In the genomic region with DNA sequence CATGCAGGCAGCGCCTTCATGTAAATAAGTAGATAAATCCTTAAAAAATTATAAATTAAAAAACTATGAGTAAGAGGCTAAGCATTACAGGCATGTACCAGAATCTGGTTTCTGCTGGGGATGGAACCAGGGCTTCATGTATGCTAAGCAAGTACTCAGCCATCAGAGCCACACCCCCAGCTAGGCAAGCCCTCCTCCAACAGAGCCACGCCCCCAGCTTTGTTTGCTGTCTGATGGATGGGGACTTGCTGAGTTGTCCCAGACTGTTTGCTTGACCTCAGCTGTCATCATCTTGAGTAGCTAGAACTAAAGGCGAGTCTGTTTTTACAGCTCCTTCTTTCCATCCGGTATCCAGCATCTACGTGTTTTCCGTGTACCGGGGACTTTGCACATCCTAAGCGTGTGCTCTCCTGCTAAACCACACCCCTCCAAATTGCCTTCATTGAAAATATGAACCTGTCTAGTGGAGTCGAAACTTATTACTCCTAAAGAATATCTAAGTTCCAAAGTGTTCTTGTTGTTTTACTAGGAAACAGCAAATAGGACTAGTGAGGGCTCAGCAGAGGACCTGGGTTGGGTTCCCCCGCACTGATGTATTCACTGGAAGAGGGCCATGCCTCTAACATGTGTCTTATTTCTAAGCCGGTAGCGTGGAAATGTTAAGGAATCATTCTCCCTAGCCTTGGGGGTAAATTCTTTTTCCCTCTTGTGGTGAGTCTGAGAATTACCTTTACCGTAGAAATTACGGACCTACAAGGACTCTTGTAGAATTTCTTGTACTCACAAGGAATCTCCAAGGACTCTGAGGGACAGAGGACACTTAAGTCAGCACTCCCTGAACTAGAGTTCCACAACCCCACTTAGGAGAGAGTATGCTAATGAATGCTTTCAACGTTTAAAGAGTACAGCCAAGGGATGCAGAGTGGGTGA, we compare ENCODE assay signal across 9 mouse cellular contexts. TPM values are rescaled to one million over a fixed set of nuclear protein-coding genes. Genes with fewer than 3 reads are reported as not detected.
A peak's percentile ranks its signal among the peaks of the same experiment; 100 is the strongest.
DNase-seq lines count a peak whose midpoint lies in the region; ATAC-seq and TF ChIP-seq lines count a peak whose summit lies in the region.
"Had no signal": no experiment of that assay in that cellular context is flagged by ENCODE, and none has a peak within 500 bp of the region (broad histone marks: within the 10 kb centered on the region; RNA-seq: fewer than 3 reads in every experiment).

No protein-coding gene starts in this region.

- TF ChIP-seq EP300 in lung, postnatal 0 days (IDR thresholded peaks at IDR 0.05) = 0 out of 2 replicates have a peak, but pooled peaks have one; percentile 6

- WGBS in hindbrain, embryonic 10.5 days = 65% methylated on average over 15 of the region's 15 CpGs
- 68% methylated on average over 15 of the region's 15 CpGs for WGBS in hindbrain, embryonic 14.5 days
- WGBS in lung, postnatal 0 days = 33% methylated on average over 15 of the region's 15 CpGs
- WGBS in forebrain, embryonic 14.5 days = 72% methylated on average over 15 of the region's 15 CpGs

- no peak overlapping the region for H3K27ac ChIP-seq in hindbrain, embryonic 10.5 days
- H3K27ac ChIP-seq in hindbrain, embryonic 14.5 days = no peak overlapping the region
- peak overlapping the region; percentile 59; the same call in 1 of the 2 replicates for H3K27ac ChIP-seq in lung, postnatal 0 days (ENCODE audit: low read length)
- no peak overlapping the region for H3K27ac ChIP-seq in forebrain, embryonic 14.5 days (ENCODE audit: low read depth, low read length)
- H3K27ac ChIP-seq: midbrain, embryonic 12.5 days had no signal

- peak; percentile 54 for DNase-seq in hindbrain, embryonic 10.5 days (ENCODE audit: low spot score)
- DNase-seq in hindbrain, embryonic 14.5 days (ENCODE audit: low spot score) = no peak
- DNase-seq in embryo, embryonic 10 days (ENCODE audit: low spot score) = peak; percentile 74
- peak; percentile 79 for DNase-seq in lung, postnatal 0 days (ENCODE audit: low spot score)
- DNase-seq in forebrain, embryonic 14.5 days (ENCODE audit: low spot score) = no peak

- ATAC-seq in hindbrain, embryonic 14.5 days (ENCODE audit: low FRiP score) = no peak
- peak; percentile 83 for ATAC-seq in lung, postnatal 0 days
- ATAC-seq in erythroid progenitor cell, adult 5-6 weeks (replicated peaks; ENCODE audit: low FRiP score, poor library complexity, severe bottlenecking) = no peak
- no peak for ATAC-seq in cerebellum, adult (ENCODE audit: insufficient number of reproducible peaks, low FRiP score, low TSS enrichment)
- no peak for ATAC-seq in forebrain, embryonic 14.5 days

- TF ChIP-seq CTCF in E14TG2a.4 (conservative IDR thresholded peaks at IDR 0.05; ENCODE audit: low read length) = peak; percentile 41
- TF ChIP-seq CTCF in lung, postnatal 0 days (IDR thresholded peaks at IDR 0.05) = peak; percentile 61

- H3K9ac ChIP-seq in hindbrain, embryonic 14.5 days = no peak overlapping the region
- H3K9ac ChIP-seq in lung, postnatal 0 days (replicated peaks; ENCODE audit: low read depth) = no peak overlapping the region
- no peak overlapping the region for H3K9ac ChIP-seq in forebrain, embryonic 14.5 days (ENCODE audit: low read length)
- H3K9ac ChIP-seq: midbrain, embryonic 12.5 days had no signal

- H3K4me1 ChIP-seq in hindbrain, embryonic 10.5 days (replicated peaks) = peaks cover 17% of the 10 kb centered on the region
- no peaks in the 10 kb centered on the region for H3K4me1 ChIP-seq in hindbrain, embryonic 14.5 days (replicated peaks; ENCODE audit: control insufficient read depth, insufficient read depth, low read length)
- peaks cover 25% of the 10 kb centered on the region for H3K4me1 ChIP-seq in E14TG2a.4 (replicated peaks; ENCODE audit: low read depth, low read length)
- H3K4me1 ChIP-seq in lung, postnatal 0 days (ENCODE audit: insufficient read depth, low read depth, low read length) = no peaks in the 10 kb centered on the region; the same call in 1 of the 2 replicates
- 0 out of 2 replicates have a peak, but pooled peaks cover 4% of the 10 kb centered on the region for H3K4me1 ChIP-seq in forebrain, embryonic 14.5 days (ENCODE audit: control insufficient read depth, insufficient read depth, low read length)

- no peak overlapping the region for H3K4me3 ChIP-seq in hindbrain, embryonic 10.5 days
- no peak overlapping the region for H3K4me3 ChIP-seq in hindbrain, embryonic 14.5 days (replicated peaks; ENCODE audit: low read length)
- H3K4me3 ChIP-seq in E14TG2a.4 (replicated peaks; ENCODE audit: low read length) = no peak overlapping the region
- no peak overlapping the region for H3K4me3 ChIP-seq in lung, postnatal 0 days (ENCODE audit: low read depth, low read length)
- no peak overlapping the region for H3K4me3 ChIP-seq in forebrain, embryonic 14.5 days (ENCODE audit: low read depth, low read length)
- H3K4me3 ChIP-seq: midbrain, embryonic 12.5 days had no signal

- no peaks in the 10 kb centered on the region for H3K9me3 ChIP-seq in hindbrain, embryonic 10.5 days
- no peaks in the 10 kb centered on the region for H3K9me3 ChIP-seq in hindbrain, embryonic 14.5 days (ENCODE audit: control insufficient read depth, low read length)
- no peaks in the 10 kb centered on the region for H3K9me3 ChIP-seq in E14TG2a.4 (ENCODE audit: low read length)
- H3K9me3 ChIP-seq in lung, postnatal 0 days (ENCODE audit: low read length) = no peaks in the 10 kb centered on the region
- no peaks in the 10 kb centered on the region for H3K9me3 ChIP-seq in forebrain, embryonic 14.5 days (replicated peaks; ENCODE audit: control insufficient read depth, low read length)
- H3K9me3 ChIP-seq: midbrain, embryonic 12.5 days had no signal

- no peak overlapping the region for H3K4me2 ChIP-seq in hindbrain, embryonic 14.5 days (replicated peaks)
- no peak overlapping the region; the same call in 1 of the 2 replicates for H3K4me2 ChIP-seq in lung, postnatal 0 days (replicated peaks; ENCODE audit: low read depth, low read length)
- no peak overlapping the region for H3K4me2 ChIP-seq in forebrain, embryonic 14.5 days (ENCODE audit: low read length)
- H3K4me2 ChIP-seq: midbrain, embryonic 12.5 days had no signal

- H3K36me3 ChIP-seq in hindbrain, embryonic 10.5 days = no peaks in the 10 kb centered on the region
- no peaks in the 10 kb centered on the region for H3K36me3 ChIP-seq in hindbrain, embryonic 14.5 days (replicated peaks; ENCODE audit: control insufficient read depth, insufficient read depth)
- no peaks in the 10 kb centered on the region for H3K36me3 ChIP-seq in E14TG2a.4 (ENCODE audit: insufficient read depth, low read length)
- H3K36me3 ChIP-seq in lung, postnatal 0 days (ENCODE audit: insufficient read depth, low read length) = no peaks in the 10 kb centered on the region
- H3K36me3 ChIP-seq in forebrain, embryonic 14.5 days (ENCODE audit: control insufficient read depth, insufficient read depth, low read length) = no peaks in the 10 kb centered on the region
- H3K36me3 ChIP-seq: midbrain, embryonic 12.5 days had no signal

- peaks cover 2% of the 10 kb centered on the region; the same call in 1 of the 2 replicates for H3K27me3 ChIP-seq in hindbrain, embryonic 10.5 days (ENCODE audit: insufficient read depth, poor library complexity, severe bottlenecking)
- no peaks in the 10 kb centered on the region for H3K27me3 ChIP-seq in hindbrain, embryonic 14.5 days (ENCODE audit: control insufficient read depth, insufficient read depth, low read length)
- no peaks in the 10 kb centered on the region for H3K27me3 ChIP-seq in E14TG2a.4 (ENCODE audit: insufficient read depth, low read length)
- no peaks in the 10 kb centered on the region for H3K27me3 ChIP-seq in lung, postnatal 0 days (replicated peaks; ENCODE audit: insufficient read depth, low read length)
- H3K27me3 ChIP-seq in forebrain, embryonic 14.5 days (replicated peaks; ENCODE audit: control insufficient read depth, insufficient read depth, low read length) = no peaks in the 10 kb centered on the region

RNA-seq across cellular contexts. Expression of gene Rps6ka1, which starts 54.4 kb away (rescaled TPM):
- 35.6 and 38.9 TPM in 2 replicates for polyA plus RNA-seq in hindbrain, embryonic 10.5 days (2016; fragmentation: Nextera tagmentation; extraction: Ambion mirVana)
- 25.3 and 25.7 TPM in 2 replicates for polyA plus RNA-seq in hindbrain, embryonic 14.5 days (2014; fragmentation: Nextera tagmentation; extraction: Ambion mirVana)
- 36.2 and 38.0 TPM in 2 replicates for polyA plus RNA-seq in lung, postnatal 0 days (2015; fragmentation: Nextera tagmentation; extraction: Ambion mirVana)
- 73.9 and 91.8 TPM in 2 replicates for total RNA-seq in erythroid progenitor cell, adult 5-6 weeks (2015; ENCODE audit: low replicate concordance)
- total RNA-seq in erythroid progenitor cell, adult 5-6 weeks (2017; ENCODE audit: low replicate concordance) = 77.2 and 91.8 TPM in 2 replicates
- polyA plus RNA-seq in forebrain, embryonic 14.5 days (2014; fragmentation: Nextera tagmentation; extraction: Ambion mirVana) = 13.5 and 16.2 TPM in 2 replicates

Comparison
In these comparisons a context has a peak if more than half of its experiments do, and no peak if none do; other contexts are left out.
1. DNase-seq: peak in hindbrain, embryonic 10.5 days (single experiment), embryo, embryonic 10 days (single experiment) and lung, postnatal 0 days (single experiment); none in hindbrain, embryonic 14.5 days (single experiment) and forebrain, embryonic 14.5 days (single experiment).